In the genomic region with DNA sequence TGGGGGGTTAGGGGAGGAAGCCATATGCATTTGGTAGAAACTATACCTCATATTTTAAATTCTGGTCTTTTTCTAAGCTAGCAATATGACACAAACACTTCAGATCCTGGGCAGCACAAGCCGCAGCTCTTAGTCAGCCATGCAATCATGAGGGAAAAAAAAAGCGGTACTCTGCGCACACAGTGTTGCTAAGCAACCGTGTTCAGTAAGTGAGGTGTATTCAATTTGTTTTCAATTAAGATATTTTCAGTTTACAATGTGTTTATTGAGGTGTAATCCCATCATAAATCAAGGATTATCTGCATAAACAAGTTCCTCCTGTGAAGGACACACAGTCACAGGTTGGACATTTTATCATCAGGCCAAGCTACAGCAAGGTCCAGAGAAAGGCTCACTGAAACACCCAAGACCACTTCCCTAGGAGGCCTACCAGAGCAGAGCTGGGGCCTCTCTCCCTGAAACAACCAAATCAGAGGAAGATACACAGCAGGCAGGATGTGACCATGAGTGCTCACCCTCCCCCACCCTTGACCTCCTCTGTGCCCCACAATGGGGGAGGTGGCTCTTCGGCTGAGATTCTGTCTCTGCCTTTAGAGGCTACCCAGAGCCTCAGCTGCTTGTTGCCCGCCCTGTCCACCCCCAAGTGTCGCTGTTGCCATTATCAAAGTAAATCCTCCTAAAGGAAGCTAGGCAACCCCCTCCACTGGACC, we compare ENCODE assay signal across 8 mouse cellular contexts. TPM values are rescaled to one million over a fixed set of nuclear protein-coding genes. Genes with fewer than 3 reads are reported as not detected.
DNase-seq lines count a peak whose midpoint lies in the region; ATAC-seq and TF ChIP-seq lines count a peak whose summit lies in the region.

No protein-coding gene starts in this region.

- H3K9ac ChIP-seq in liver, embryonic 12.5 days: no peak overlapping the region

- no peak overlapping the region for H3K4me2 ChIP-seq in liver, embryonic 12.5 days

- 8% methylated on average over 7 of the region's 7 CpGs for WGBS in hindbrain, embryonic 10.5 days
- WGBS in liver, embryonic 12.5 days (ENCODE audit: insufficient replicate concordance): 30% methylated on average over 7 of the region's 7 CpGs

- TF ChIP-seq CTCF in layer of hippocampus, adult 2 months (conservative IDR thresholded peaks at IDR 0.05): peak; percentile 44

- no peaks in the 10 kb centered on the region for H3K27me3 ChIP-seq in hindbrain, embryonic 10.5 days (ENCODE audit: insufficient read depth, poor library complexity, severe bottlenecking)
- no peaks in the 10 kb centered on the region for H3K27me3 ChIP-seq in liver, embryonic 12.5 days (replicated peaks)

- H3K27ac ChIP-seq in layer of hippocampus, adult 2 months: peak overlapping the region; percentile 49
- H3K27ac ChIP-seq in hindbrain, embryonic 10.5 days: peak overlapping the region; percentile 86
- no peak overlapping the region for H3K27ac ChIP-seq in liver, embryonic 12.5 days

- DNase-seq in layer of hippocampus, adult 2 months (ENCODE audit: low spot score in 2 of 2): peak in 1 of 2 experiments; percentile 70
- no peak for DNase-seq in layer of hippocampus, postnatal 14 days (ENCODE audit: low spot score in 2 of 2)
- peak; percentile 92 for DNase-seq in embryo, embryonic 10 days (ENCODE audit: low spot score)
- peak; percentile 89 for DNase-seq in hindbrain, embryonic 10.5 days (ENCODE audit: low spot score)
- peak; percentile 65 for DNase-seq in telencephalon, adult 2 months (ENCODE audit: low read depth, low spot score)
- DNase-seq in thymus, adult 18-20 months: no peak
- no peak for DNase-seq in gastrocnemius, adult 8-10 months (ENCODE audit: low spot score in 2 of 2)

- no peaks in the 10 kb centered on the region for H3K36me3 ChIP-seq in hindbrain, embryonic 10.5 days
- H3K36me3 ChIP-seq in liver, embryonic 12.5 days: no peaks in the 10 kb centered on the region

- H3K9me3 ChIP-seq in hindbrain, embryonic 10.5 days: peaks cover 10% of the 10 kb centered on the region; the same call in 1 of the 2 replicates
- no peaks in the 10 kb centered on the region for H3K9me3 ChIP-seq in liver, embryonic 12.5 days (replicated peaks)

- peak; percentile 21; the same call in 1 of the 2 replicates for ATAC-seq in liver, embryonic 12.5 days

- H3K4me3 ChIP-seq in layer of hippocampus, adult 2 months: no peak overlapping the region
- H3K4me3 ChIP-seq in hindbrain, embryonic 10.5 days: no peak overlapping the region
- H3K4me3 ChIP-seq in liver, embryonic 12.5 days: no peak overlapping the region

- peaks cover 26% of the 10 kb centered on the region for H3K4me1 ChIP-seq in hindbrain, embryonic 10.5 days (replicated peaks)
- 0 out of 2 replicates have a peak, but pooled peaks cover 7% of the 10 kb centered on the region for H3K4me1 ChIP-seq in liver, embryonic 12.5 days

RNA-seq across cellular contexts. Expression of a gene that starts 10.2 kb away (rescaled TPM):
- total RNA-seq in layer of hippocampus, adult 2 months (2021): under 1 TPM; 0.49 to 0.61 TPM
- total RNA-seq in layer of hippocampus, postnatal 14 days (2021): under 1 TPM; 0.19 to 0.28 TPM
- 0.19 and 0.26 TPM in 2 replicates for polyA plus RNA-seq in hindbrain, embryonic 10.5 days (2016; fragmentation: Nextera tagmentation; extraction: Ambion mirVana)
- polyA plus RNA-seq in liver, embryonic 12.5 days (2016; fragmentation: Nextera tagmentation; extraction: Ambion mirVana): 0.08 TPM in 1 of 2 replicates, not detected in the other
- total RNA-seq in gastrocnemius, adult 8-10 months (2022): under 1 TPM; 0.15 to 0.52 (median 0.44) TPM

RNA-seq across cellular contexts. Expression of a gene that starts 27.5 kb away (rescaled TPM):
- 100 to 1,000 TPM; 153 to 155 TPM for total RNA-seq in layer of hippocampus, adult 2 months (2021)
- 100 to 1,000 TPM; 150 to 164 TPM for total RNA-seq in layer of hippocampus, postnatal 14 days (2021)
- polyA plus RNA-seq in hindbrain, embryonic 10.5 days (2016; fragmentation: Nextera tagmentation; extraction: Ambion mirVana): 124 and 134 TPM in 2 replicates
- 133 and 137 TPM in 2 replicates for polyA plus RNA-seq in liver, embryonic 12.5 days (2016; fragmentation: Nextera tagmentation; extraction: Ambion mirVana)
- 100 to 1,000 TPM; 316 to 359 (median 349) TPM for total RNA-seq in gastrocnemius, adult 8-10 months (2022)

RNA-seq across cellular contexts. Expression of a gene that starts 27.5 kb away (rescaled TPM):
- 100 to 1,000 TPM; 343 to 345 TPM for total RNA-seq in layer of hippocampus, adult 2 months (2021)
- 100 to 1,000 TPM; 390 to 404 TPM for total RNA-seq in layer of hippocampus, postnatal 14 days (2021)
- 512 and 606 TPM in 2 replicates for polyA plus RNA-seq in hindbrain, embryonic 10.5 days (2016; fragmentation: Nextera tagmentation; extraction: Ambion mirVana)
- polyA plus RNA-seq in liver, embryonic 12.5 days (2016; fragmentation: Nextera tagmentation; extraction: Ambion mirVana): 388 and 395 TPM in 2 replicates
- 100 to 1,000 TPM; 321 to 472 (median 367) TPM for total RNA-seq in gastrocnemius, adult 8-10 months (2022)

Comparison
In these comparisons a context has a peak if more than half of its experiments do, and no peak if none do; other contexts are left out.
1. DNase-seq: peak in embryo, embryonic 10 days (single experiment), hindbrain, embryonic 10.5 days (single experiment) and telencephalon, adult 2 months (single experiment); none in layer of hippocampus, postnatal 14 days (0 of 2), thymus, adult 18-20 months (0 of 2) and gastrocnemius, adult 8-10 months (0 of 2).